Mouse (Mus musculus) embryonic facial prominence, embryonic 13.5 days (tissue): ENCODE results near the gene Zfp748. TPM values are rescaled to one million over a fixed set of nuclear protein-coding genes. Genes with fewer than 3 reads are reported as not detected.

Experiments used
- polyA plus RNA-seq: library from polyadenylated mRNA; unstranded; fragments of >200 nt; fragmentation: Nextera tagmentation; extraction: Ambion mirVana; gene quantifications from 2 replicates; pipeline ENCODE4 v1.2.1, GENCODE M21; 2015

Zfp748 gene
- polyA plus RNA-seq, 1 experiment from 2014 or later, result 13.7 TPM

Other genes with a start within 250 kb of the Zfp748 start
- gene Zfp457, start 247.3 kb downstream of the Zfp748 start, polyA plus RNA-seq, result 0.41 and 1.1 TPM in 2 replicates
- 1.7 and 2.5 TPM in 2 replicates for gene Zfp595, start 221.3 kb downstream of the Zfp748 start, polyA plus RNA-seq
- not detected in 2 replicates for gene Gm28044, start 193.3 kb downstream of the Zfp748 start, polyA plus RNA-seq
- gene Zfp953, start 193.2 kb downstream of the Zfp748 start, polyA plus RNA-seq, result 1.0 TPM in 2 replicates
- gene Gm28041, start 178.1 kb downstream of the Zfp748 start, polyA plus RNA-seq, result 0.39 TPM in 1 of 2 replicates, not detected in the other
- 1.3 and 1.6 TPM in 2 replicates for gene Zfp456, start 178.0 kb downstream of the Zfp748 start, polyA plus RNA-seq
- 7.0 and 7.8 TPM in 2 replicates for gene Zfp429, start 154.0 kb downstream of the Zfp748 start, polyA plus RNA-seq
- 1.2 and 1.6 TPM in 2 replicates for gene Zfp459, start 132.4 kb downstream of the Zfp748 start, polyA plus RNA-seq
- 10.4 and 12.8 TPM in 2 replicates for gene Zfp874a, start 102.2 kb downstream of the Zfp748 start, polyA plus RNA-seq
- gene Zfp874b, start 69.6 kb downstream of the Zfp748 start, polyA plus RNA-seq, result 3.8 and 5.2 TPM in 2 replicates
- gene Zfp58, start 53.3 kb downstream of the Zfp748 start, polyA plus RNA-seq, result 19.5 and 21.9 TPM in 2 replicates
- not detected in 2 replicates for gene Gm26965, start 27.7 kb downstream of the Zfp748 start, polyA plus RNA-seq
- gene Zfp87, start 27.7 kb downstream of the Zfp748 start, polyA plus RNA-seq, result 23.9 and 25.1 TPM in 2 replicates
- gene Zfp729b, start 55.9 kb upstream of the Zfp748 start, polyA plus RNA-seq, result 4.7 and 5.4 TPM in 2 replicates
- not detected in 2 replicates for gene Gm49345, start 83.9 kb upstream of the Zfp748 start, polyA plus RNA-seq
- gene Zfp729a, start 84.0 kb upstream of the Zfp748 start, polyA plus RNA-seq, result 3.0 and 3.5 TPM in 2 replicates
- 15.6 and 16.5 TPM in 2 replicates for gene Zfp738, start 133.2 kb upstream of the Zfp748 start, polyA plus RNA-seq
- gene Zfp65, start 175.3 kb upstream of the Zfp748 start, polyA plus RNA-seq, result 7.7 and 8.6 TPM in 2 replicates
- 6.0 and 6.4 TPM in 2 replicates for gene Zfp85, start 201.4 kb upstream of the Zfp748 start, polyA plus RNA-seq
- gene Zfp493, start 225.9 kb upstream of the Zfp748 start, polyA plus RNA-seq, result 2.4 and 2.9 TPM in 2 replicates